Mouse (Mus musculus) urinary bladder, postnatal 36 days (tissue): ENCODE measurements around the gene Vrk1.

Experiments used
- DNase-seq, 2 experiments: peaks; one replicate each; pipeline ENCODE4 v3.0.0; 2022; ENCODE audit warnings: low spot score in 2 of 2, mixed read lengths in 1 of 2

Vrk1 gene

DNA sequence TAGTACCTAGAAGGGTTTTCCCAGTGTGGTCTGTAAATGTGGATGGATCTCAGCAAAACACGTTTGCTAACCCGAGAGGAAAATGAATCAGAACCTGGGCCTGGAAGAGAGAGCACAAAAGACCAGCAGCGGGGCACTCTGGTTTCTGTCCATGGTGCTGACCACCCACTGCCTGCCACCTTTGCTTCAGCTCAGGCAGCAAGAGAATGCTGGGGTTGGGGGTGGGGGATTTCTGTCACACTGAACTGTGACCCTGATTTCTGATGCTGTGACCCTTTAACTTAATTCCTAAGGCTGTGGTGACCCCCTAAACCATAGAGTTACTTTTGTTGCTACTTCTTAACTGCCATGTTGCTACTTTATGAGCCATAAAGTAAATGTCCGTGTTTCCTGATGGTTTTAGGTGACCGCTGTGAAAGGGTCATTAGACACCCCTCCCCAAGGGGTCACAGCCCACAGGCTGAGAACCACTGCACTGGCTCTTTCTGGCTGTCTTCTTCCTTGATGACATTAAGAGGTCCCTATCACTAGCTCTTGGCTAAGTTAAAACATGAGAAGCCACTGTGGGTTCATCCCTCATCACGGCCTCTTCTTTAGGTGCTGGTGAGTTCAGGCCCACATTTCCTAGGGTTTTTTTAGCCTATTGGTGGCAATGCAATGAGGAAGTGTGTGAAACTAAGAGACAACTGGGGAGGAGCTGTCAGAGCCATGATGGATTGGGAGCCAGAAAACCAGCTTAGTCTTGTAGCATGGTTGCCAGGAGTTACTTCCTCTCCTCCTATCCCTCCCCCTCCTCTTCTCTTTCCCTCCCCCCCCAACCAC lies 105.3 kb downstream of the Vrk1 start:
- DNase-seq: peak in 1 of 2 experiments; percentile 4

DNA sequence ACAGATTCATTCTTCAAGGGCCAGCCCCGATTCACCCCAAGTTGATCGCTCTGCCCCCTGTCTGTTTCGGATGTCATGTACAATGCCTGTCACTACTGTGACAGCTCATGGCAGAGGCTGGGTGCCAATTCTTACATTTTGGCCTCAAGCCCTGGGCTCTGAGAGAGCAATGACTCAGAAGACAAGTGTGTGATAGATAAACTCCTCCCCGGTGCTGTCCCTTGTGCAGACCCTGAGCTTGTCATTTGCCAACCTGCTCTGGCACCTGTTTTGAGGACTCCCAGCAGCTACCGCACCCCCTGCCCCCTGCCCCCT lies 105.8 kb downstream of the Vrk1 start:
- DNase-seq: no peak

GRCm38 (mm10) chr12:106123276-106123675 lies 113.2 kb downstream of the Vrk1 start:
- no peak for DNase-seq

- no peak for DNase-seq
These were observed 114.6 kb downstream of the Vrk1 start for GRCm38 (mm10) chr12:106124581-106124980.
